ENCODE assay signal across 8 mouse cellular contexts in the genomic region with DNA sequence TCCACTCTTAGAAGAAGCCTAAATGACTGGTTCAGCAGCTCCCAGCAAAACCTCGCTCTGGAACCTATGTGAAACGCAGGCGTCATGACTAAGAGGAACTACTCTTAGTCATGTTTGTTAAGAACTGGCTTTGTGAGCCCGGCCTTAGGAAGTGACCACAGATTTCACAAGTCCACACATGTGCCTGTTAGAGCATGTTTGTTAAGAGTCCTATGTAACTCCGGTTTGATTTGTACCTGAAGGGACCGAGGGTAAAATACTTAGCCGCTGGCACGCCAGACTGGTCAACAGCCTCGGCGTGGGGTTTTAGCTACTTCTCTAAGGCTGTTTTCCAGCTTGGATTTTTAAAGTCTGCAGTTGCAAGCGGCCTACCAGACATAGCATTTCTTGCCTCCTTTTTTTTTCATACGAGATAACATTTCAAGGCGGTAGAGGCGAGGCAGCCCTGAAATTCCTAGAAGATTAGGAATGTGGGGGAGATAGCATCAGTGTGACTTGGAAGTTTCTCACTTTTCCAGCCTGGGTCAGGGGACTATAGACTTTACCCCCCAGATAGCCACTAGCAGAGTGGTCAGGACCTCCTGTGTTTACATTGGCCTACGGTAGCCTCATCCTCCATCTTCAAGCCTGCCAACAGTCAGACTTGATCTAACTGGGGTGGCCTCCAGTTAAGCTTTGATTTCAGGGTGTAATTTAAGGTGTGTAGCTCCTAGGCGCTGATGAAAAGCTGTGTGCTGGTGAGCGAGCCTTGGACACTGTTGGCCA. TPM values are rescaled to one million over a fixed set of nuclear protein-coding genes. Genes with fewer than 3 reads are reported as not detected.
A peak's percentile ranks its signal among the peaks of the same experiment; 100 is the strongest.
DNase-seq lines count a peak whose midpoint lies in the region; ATAC-seq and TF ChIP-seq lines count a peak whose summit lies in the region.

No protein-coding gene starts in this region.

- no peak overlapping the region for H3K4me2 ChIP-seq in embryonic facial prominence, embryonic 12.5 days (replicated peaks)
- peak overlapping the region; percentile 58 for H3K4me2 ChIP-seq in hindbrain, embryonic 16.5 days (ENCODE audit: low read length)
- H3K4me2 ChIP-seq in liver, embryonic 16.5 days (ENCODE audit: low read depth, low read length), result peak overlapping the region; percentile 63

- peaks cover 20% of the 10 kb centered on the region for H3K4me1 ChIP-seq in embryonic facial prominence, embryonic 12.5 days
- peaks cover 9% of the 10 kb centered on the region for H3K4me1 ChIP-seq in hindbrain, embryonic 16.5 days (ENCODE audit: control insufficient read depth, insufficient read depth, low read depth, low read length)
- peaks cover 6% of the 10 kb centered on the region for H3K4me1 ChIP-seq in liver, embryonic 16.5 days (ENCODE audit: control insufficient read depth, low read depth, low read length)

- no peaks in the 10 kb centered on the region for H3K27me3 ChIP-seq in embryonic facial prominence, embryonic 12.5 days
- H3K27me3 ChIP-seq in hindbrain, embryonic 16.5 days (replicated peaks; ENCODE audit: control insufficient read depth, insufficient read depth, low read length), result no peaks in the 10 kb centered on the region
- no peaks in the 10 kb centered on the region for H3K27me3 ChIP-seq in liver, embryonic 16.5 days (ENCODE audit: control insufficient read depth, insufficient read depth, low read depth, low read length)

- DNase-seq in layer of hippocampus, adult 2 months (ENCODE audit: low spot score in 2 of 2), result no peak
- DNase-seq in layer of hippocampus, postnatal 14 days (ENCODE audit: low spot score in 2 of 2), result no peak
- DNase-seq in skeletal muscle tissue, adult 2 months (ENCODE audit: low read depth, low spot score), result peak; percentile 25
- DNase-seq in ovary, adult 18-20 months (ENCODE audit: low spot score), result no peak
- DNase-seq in thymus, adult 18-20 months, result no peak

- H3K27ac ChIP-seq in layer of hippocampus, adult 2 months, result no peak overlapping the region; the same call in 1 of the 2 replicates
- H3K27ac ChIP-seq in embryonic facial prominence, embryonic 12.5 days, result peak overlapping the region; percentile 73; the same call in 1 of the 2 replicates
- peak overlapping the region; percentile 16; the same call in 1 of the 2 replicates for H3K27ac ChIP-seq in hindbrain, embryonic 16.5 days (ENCODE audit: low read depth, low read length)
- peak overlapping the region; percentile 67 for H3K27ac ChIP-seq in liver, embryonic 16.5 days (ENCODE audit: low read length)

- H3K9ac ChIP-seq in embryonic facial prominence, embryonic 12.5 days, result no peak overlapping the region
- peak overlapping the region; percentile 51; the same call in 1 of the 2 replicates for H3K9ac ChIP-seq in hindbrain, embryonic 16.5 days (ENCODE audit: low read depth, low read length)
- 0 out of 2 replicates have a peak overlapping the region, but pooled peaks have one; percentile 15 for H3K9ac ChIP-seq in liver, embryonic 16.5 days (ENCODE audit: low read depth, low read length)

- no peak for ATAC-seq in embryonic facial prominence, embryonic 12.5 days (ENCODE audit: insufficient number of reproducible peaks, insufficient read depth, low FRiP score, low TSS enrichment)
- no peak for ATAC-seq in hindbrain, embryonic 16.5 days
- peak; percentile 53; the same call in 1 of the 2 replicates for ATAC-seq in liver, embryonic 16.5 days (ENCODE audit: low read depth)

- H3K36me3 ChIP-seq in embryonic facial prominence, embryonic 12.5 days, result no peaks in the 10 kb centered on the region
- H3K36me3 ChIP-seq in hindbrain, embryonic 16.5 days (ENCODE audit: control insufficient read depth, insufficient read depth, low read length), result no peaks in the 10 kb centered on the region
- no peaks in the 10 kb centered on the region for H3K36me3 ChIP-seq in liver, embryonic 16.5 days (ENCODE audit: control insufficient read depth, insufficient read depth)

- H3K9me3 ChIP-seq in embryonic facial prominence, embryonic 12.5 days, result no peaks in the 10 kb centered on the region
- H3K9me3 ChIP-seq in hindbrain, embryonic 16.5 days (ENCODE audit: control insufficient read depth, low read length), result no peaks in the 10 kb centered on the region
- no peaks in the 10 kb centered on the region for H3K9me3 ChIP-seq in liver, embryonic 16.5 days (replicated peaks; ENCODE audit: control insufficient read depth, low read length)

- 37% methylated on average over 17 of the region's 17 CpGs for WGBS in embryonic facial prominence, embryonic 12.5 days
- 64% methylated on average over 17 of the region's 17 CpGs for WGBS in hindbrain, embryonic 16.5 days
- WGBS in liver, embryonic 16.5 days (ENCODE audit: insufficient replicate concordance), result 41% methylated on average over 17 of the region's 17 CpGs

- TF ChIP-seq CTCF in layer of hippocampus, adult 2 months (conservative IDR thresholded peaks at IDR 0.05), result no peak

- peak overlapping the region; percentile 35 for H3K4me3 ChIP-seq in layer of hippocampus, adult 2 months
- no peak overlapping the region for H3K4me3 ChIP-seq in embryonic facial prominence, embryonic 12.5 days
- H3K4me3 ChIP-seq in hindbrain, embryonic 16.5 days (ENCODE audit: low read length), result no peak overlapping the region
- H3K4me3 ChIP-seq in liver, embryonic 16.5 days (ENCODE audit: low read depth, low read length), result no peak overlapping the region

RNA-seq across cellular contexts. Expression of a gene that starts 28.8 kb away (rescaled TPM):
- 100 to 1,000 TPM; 103 to 118 TPM for total RNA-seq in layer of hippocampus, adult 2 months (2021)
- 100 to 1,000 TPM; 108 to 110 TPM for total RNA-seq in layer of hippocampus, postnatal 14 days (2021)
- polyA plus RNA-seq in embryonic facial prominence, embryonic 12.5 days (2016; fragmentation: Nextera tagmentation; extraction: Ambion mirVana), result 215 and 223 TPM in 2 replicates
- 156 and 166 TPM in 2 replicates for polyA plus RNA-seq in hindbrain, embryonic 16.5 days (2015; fragmentation: Nextera tagmentation; extraction: Ambion mirVana)
- polyA plus RNA-seq in liver, embryonic 16.5 days (2015; fragmentation: Nextera tagmentation; extraction: Ambion mirVana), result 53.8 and 62.2 TPM in 2 replicates

RNA-seq across cellular contexts. Expression of a gene that starts 56.7 kb away (rescaled TPM):
- total RNA-seq in layer of hippocampus, adult 2 months (2021), result 100 to 1,000 TPM; 128 to 129 TPM
- total RNA-seq in layer of hippocampus, postnatal 14 days (2021), result 100 to 1,000 TPM in 1 of 2 experiments, 10 to 100 TPM in 1; 99.6 to 107 TPM
- 18.6 and 18.9 TPM in 2 replicates for polyA plus RNA-seq in embryonic facial prominence, embryonic 12.5 days (2016; fragmentation: Nextera tagmentation; extraction: Ambion mirVana)
- 20.7 and 23.9 TPM in 2 replicates for polyA plus RNA-seq in hindbrain, embryonic 16.5 days (2015; fragmentation: Nextera tagmentation; extraction: Ambion mirVana)
- 5.6 TPM in 2 replicates for polyA plus RNA-seq in liver, embryonic 16.5 days (2015; fragmentation: Nextera tagmentation; extraction: Ambion mirVana)
